Mouse (Mus musculus) heart, embryonic 10.5 days (tissue): ENCODE measurements around the gene Prkn. TPM values are rescaled to one million over a fixed set of nuclear protein-coding genes. Genes with fewer than 3 reads are reported as not detected.

ENCODE experiments used
- DNase-seq: peaks from one replicate; pipeline ENCODE4 v3.0.0-alpha.2; 2017; ENCODE audit warnings: low spot score
- H3K27ac ChIP-seq: fragments of 300-500 bp; sonication (generic); 2 replicates; pipeline ENCODE4 v1.5.1; 2016; ENCODE audit warnings: mild to moderate bottlenecking
- H3K27me3 ChIP-seq: fragments of 300-500 bp; sonication (generic); 2 replicates; pipeline ENCODE4 v1.6.1; 2016; ENCODE audit warnings: mild to moderate bottlenecking; ENCODE audit not compliant: poor library complexity, insufficient read depth, severe bottlenecking
- H3K36me3 ChIP-seq: fragments of 300-500 bp; sonication (generic); 2 replicates; pipeline ENCODE4 v1.6.1; 2016; ENCODE audit warnings: mild to moderate bottlenecking, moderate library complexity
- H3K4me1 ChIP-seq: fragments of 300-500 bp; sonication (generic); 2 replicates; pipeline ENCODE4 v1.6.1; 2016; ENCODE audit warnings: mild to moderate bottlenecking
- H3K4me3 ChIP-seq: fragments of 300-500 bp; sonication (generic); 2 replicates; pipeline ENCODE4 v1.5.1; 2016; ENCODE audit warnings: mild to moderate bottlenecking, moderate library complexity
- H3K9me3 ChIP-seq: fragments of 300-500 bp; sonication (generic); 2 replicates; pipeline ENCODE4 v1.6.1; 2016; ENCODE audit warnings: mild to moderate bottlenecking, moderate library complexity
- WGBS: fragments of 180-500 bp; shearing (Covaris S2); methylation state at CpG from one replicate; pipeline ENCODE4 v1.1.7; 2016; 5-methylcytosine and 5-hydroxymethylcytosine counted together
- polyA plus RNA-seq: library from polyadenylated mRNA; unstranded; fragments of >200 nt; fragmentation: Nextera tagmentation; extraction: Ambion mirVana; gene quantifications from 2 replicates; pipeline ENCODE4 v1.2.1, GENCODE M21; 2016

The Prkn gene
- polyA plus RNA-seq, 1 experiment from 2014 or later, result 1.0 TPM

DNA sequence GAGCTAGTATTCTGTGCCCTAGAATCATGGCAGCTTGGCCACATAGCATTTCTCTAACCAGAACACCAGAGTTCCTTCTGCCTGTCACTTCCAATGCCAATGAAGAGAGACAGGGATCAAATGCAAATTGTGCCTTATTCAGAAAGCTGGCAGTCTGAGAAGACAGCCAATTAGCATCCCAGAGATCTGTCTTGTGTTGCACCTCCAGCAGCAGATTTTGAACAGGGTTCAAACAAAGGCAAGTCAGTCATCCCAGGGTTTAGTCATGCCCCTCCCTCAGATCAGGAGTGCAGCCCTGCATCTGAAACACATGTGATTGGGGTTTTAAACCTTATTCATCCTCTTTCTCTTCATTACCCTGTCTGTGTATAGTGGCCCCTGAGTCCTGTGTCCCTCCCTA is 900.5 kb downstream of the Prkn start:
- H3K9me3 ChIP-seq, result no peaks in the 10 kb centered on the region
- DNase-seq, result no peak
- H3K27ac ChIP-seq, result no peak overlapping the region
- no peaks in the 10 kb centered on the region for H3K36me3 ChIP-seq
- H3K4me1 ChIP-seq, result peaks cover 4% of the 10 kb centered on the region; the same call in 1 of the 2 replicates
- H3K4me3 ChIP-seq, result no peak overlapping the region
- peaks cover 3% of the 10 kb centered on the region; the same call in 1 of the 2 replicates for H3K27me3 ChIP-seq

DNA sequence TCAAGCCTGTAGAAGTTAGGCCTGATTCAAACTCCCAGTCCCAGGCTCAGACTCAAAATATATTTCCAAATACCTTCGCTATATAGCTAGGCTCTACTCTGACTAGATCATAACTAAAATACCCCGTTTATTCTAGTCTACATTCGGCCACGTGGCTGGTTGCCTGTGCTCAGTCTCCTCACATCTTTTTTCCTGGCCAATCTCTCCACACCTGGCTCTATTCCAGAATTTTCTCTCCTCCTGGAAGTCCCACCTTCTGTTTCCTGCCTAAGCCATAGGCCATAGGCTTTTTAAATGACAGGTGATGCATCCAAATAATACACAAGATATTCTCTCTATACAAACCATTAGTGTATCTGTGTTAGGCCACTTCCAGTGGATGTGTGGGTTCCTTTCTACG is 901.0 kb downstream of the Prkn start:
- DNase-seq, result no peak
- Histone ChIP-seq H3K36me3 (no peaks in the 10 kb centered on the region), H3K9me3 (no peaks in the 10 kb centered on the region), H3K27ac (no peak overlapping the region), H3K4me1 (peaks cover 4% of the 10 kb centered on the region; the same call in 1 of the 2 replicates), H3K27me3 (peaks cover 4% of the 10 kb centered on the region; the same call in 1 of the 2 replicates), H3K4me3 (no peak overlapping the region)
- 81% methylated on average over 5 of the region's 5 CpGs for WGBS

GRCm38 (mm10) chr17:11751251-11751650 is 911.1 kb downstream of the Prkn start:
- no peaks in the 10 kb centered on the region for H3K4me1 ChIP-seq
- peaks cover 3% of the 10 kb centered on the region; the same call in 1 of the 2 replicates for H3K27me3 ChIP-seq
- H3K9me3 ChIP-seq, result no peaks in the 10 kb centered on the region
- H3K27ac ChIP-seq, result no peak overlapping the region
- 90% methylated on average over 2 of the region's 2 CpGs for WGBS
- H3K36me3 ChIP-seq, result no peaks in the 10 kb centered on the region
- H3K4me3 ChIP-seq, result no peak overlapping the region
- DNase-seq, result no peak

DNA sequence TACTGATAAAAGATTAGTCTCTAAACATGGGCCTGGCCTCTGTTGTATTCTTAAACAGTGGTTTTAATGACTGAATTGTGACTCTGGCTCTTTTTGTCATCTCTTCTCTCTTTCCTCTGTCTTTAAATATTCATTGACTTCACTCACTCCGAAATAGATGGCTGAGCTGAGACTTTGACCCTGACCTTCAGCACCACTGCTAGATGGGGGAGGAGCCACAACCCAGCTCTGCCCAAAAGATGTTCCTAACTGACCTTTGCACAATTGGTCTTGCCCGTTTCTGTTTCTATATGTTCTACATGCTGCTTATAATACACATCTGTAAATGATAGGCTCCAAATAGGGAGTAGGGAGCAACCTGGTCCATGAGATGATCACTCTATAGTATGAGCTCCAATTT is 912.5 kb downstream of the Prkn start:
- H3K27me3 ChIP-seq, result no peaks in the 10 kb centered on the region; the same call in 1 of the 2 replicates
- H3K9me3 ChIP-seq, result no peaks in the 10 kb centered on the region
- H3K4me1 ChIP-seq, result no peaks in the 10 kb centered on the region
- H3K27ac ChIP-seq, result no peak overlapping the region
- WGBS, result 57% methylated on average over 2 of the region's 2 CpGs
- no peaks in the 10 kb centered on the region for H3K36me3 ChIP-seq
- H3K4me3 ChIP-seq, result no peak overlapping the region
- no peak for DNase-seq

DNA sequence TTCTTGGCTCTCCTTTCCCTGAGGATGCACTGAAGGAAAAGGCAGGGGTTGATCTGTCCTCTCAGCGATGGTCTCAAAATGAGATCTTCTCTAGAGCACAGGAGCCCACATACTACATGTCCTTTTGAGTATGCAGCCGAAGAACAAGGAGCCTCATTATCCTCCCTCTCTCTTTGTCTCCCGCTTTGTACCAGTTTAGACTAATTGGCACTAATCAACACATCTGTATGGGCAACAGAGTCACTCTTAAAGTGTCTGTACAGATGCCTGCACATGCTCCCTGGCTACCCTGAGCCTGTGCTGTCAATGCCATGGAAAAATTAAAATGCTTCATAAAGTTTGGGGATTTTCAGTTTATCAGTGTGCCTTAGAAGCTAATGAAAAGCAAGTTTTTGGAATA is 924.9 kb downstream of the Prkn start:
- DNase-seq, result no peak
- Histone ChIP-seq H3K4me1 (no peaks in the 10 kb centered on the region), H3K27me3 (no peaks in the 10 kb centered on the region), H3K36me3 (no peaks in the 10 kb centered on the region), H3K4me3 (no peak overlapping the region), H3K9me3 (no peaks in the 10 kb centered on the region; the same call in 1 of the 2 replicates), H3K27ac (no peak overlapping the region)
- WGBS, result 75% methylated on average over 3 of the region's 3 CpGs

GRCm38 (mm10) chr17:11765581-11765980 is 925.4 kb downstream of the Prkn start:
- Histone ChIP-seq H3K36me3 (no peaks in the 10 kb centered on the region), H3K27me3 (no peaks in the 10 kb centered on the region), H3K27ac (no peak overlapping the region), H3K9me3 (no peaks in the 10 kb centered on the region; the same call in 1 of the 2 replicates), H3K4me1 (no peaks in the 10 kb centered on the region), H3K4me3 (no peak overlapping the region)
- 48% methylated on average over 2 of the region's 2 CpGs for WGBS
- DNase-seq, result no peak

DNA sequence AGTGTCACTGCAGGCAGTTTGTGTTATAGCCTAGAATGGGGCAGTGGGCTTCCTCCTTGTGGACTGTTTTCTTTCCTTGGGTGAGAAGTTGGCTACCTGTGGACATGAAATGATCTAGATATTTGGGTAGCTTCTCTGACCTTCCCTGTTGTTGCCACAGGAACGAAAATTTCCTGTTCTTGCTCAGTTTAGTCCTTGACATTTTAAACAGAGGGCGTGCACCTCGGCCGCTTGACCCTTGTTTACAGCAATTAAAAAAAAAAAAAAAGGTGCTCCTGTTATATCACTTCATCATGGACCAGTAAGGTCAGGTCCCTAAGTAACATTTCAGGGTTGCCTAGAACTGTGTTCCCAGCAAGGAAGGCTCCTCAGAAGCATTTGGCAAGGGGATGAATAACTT is 927.1 kb downstream of the Prkn start:
- WGBS, result 79% methylated on average over 4 of the region's 4 CpGs

DNA sequence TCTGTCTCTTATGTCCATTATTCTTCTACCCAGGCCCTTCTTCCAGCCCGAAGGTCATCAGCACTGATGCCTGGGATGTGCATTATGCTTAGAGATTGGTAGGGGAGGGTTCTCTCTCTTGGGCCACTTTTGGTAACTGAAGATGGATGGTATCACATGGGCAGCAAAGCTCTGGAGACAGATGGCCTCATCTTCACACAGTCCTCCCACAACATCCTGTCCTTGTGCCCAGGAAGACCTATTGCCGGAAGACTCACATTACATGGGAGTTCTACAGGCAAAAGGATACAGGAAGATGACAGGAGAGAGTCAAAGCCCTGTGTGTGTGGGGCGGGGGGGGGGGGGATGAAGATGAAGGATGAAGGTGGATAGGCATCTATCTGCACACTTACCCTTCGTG is 928.2 kb downstream of the Prkn start:
- no peaks in the 10 kb centered on the region for H3K4me1 ChIP-seq
- DNase-seq, result no peak
- no peaks in the 10 kb centered on the region for H3K9me3 ChIP-seq
- H3K27me3 ChIP-seq, result no peaks in the 10 kb centered on the region
- whole genome bisulfite sequencing, result 83% methylated on average over 4 of the region's 4 CpGs
- H3K27ac ChIP-seq, result no peak overlapping the region
- H3K4me3 ChIP-seq, result no peak overlapping the region
- H3K36me3 ChIP-seq, result no peaks in the 10 kb centered on the region

More for the DNA sequence above, 927.1 kb downstream of the Prkn start:
- Histone ChIP-seq H3K4me1 (no peaks in the 10 kb centered on the region), H3K27ac (no peak overlapping the region), H3K9me3 (no peaks in the 10 kb centered on the region), H3K27me3 (no peaks in the 10 kb centered on the region), H3K4me3 (no peak overlapping the region), H3K36me3 (no peaks in the 10 kb centered on the region)
- DNase-seq, result no peak

GRCm38 (mm10) chr17:11768971-11769370 is 928.8 kb downstream of the Prkn start:
- no peaks in the 10 kb centered on the region for H3K36me3 ChIP-seq
- 92% methylated on average over 1 of the region's 1 CpGs for WGBS
- no peaks in the 10 kb centered on the region for H3K9me3 ChIP-seq
- H3K4me3 ChIP-seq, result no peak overlapping the region
- DNase-seq, result no peak
- H3K27me3 ChIP-seq, result no peaks in the 10 kb centered on the region
- H3K4me1 ChIP-seq, result no peaks in the 10 kb centered on the region
- H3K27ac ChIP-seq, result no peak overlapping the region

DNA sequence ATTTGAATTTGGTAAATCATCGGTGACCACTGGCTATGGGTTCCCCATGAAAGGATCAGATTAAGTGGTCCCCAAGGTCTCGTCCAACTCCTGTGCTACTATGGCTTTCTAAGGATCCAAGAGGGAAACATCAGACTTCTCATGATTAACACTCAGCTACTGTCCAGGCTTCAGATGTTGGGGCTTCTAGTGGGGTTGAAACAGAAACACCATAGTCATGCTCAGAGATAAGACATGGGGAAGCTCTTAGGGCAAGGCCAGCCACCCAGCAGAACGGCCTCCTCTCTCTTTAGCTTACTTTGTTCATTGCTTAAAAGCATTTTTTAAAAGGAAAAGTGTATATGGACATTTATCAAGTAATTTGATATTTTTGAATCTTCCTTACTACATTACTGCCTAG is 929.3 kb downstream of the Prkn start:
- Histone ChIP-seq H3K4me3 (no peak overlapping the region), H3K36me3 (no peaks in the 10 kb centered on the region), H3K27ac (no peak overlapping the region), H3K9me3 (no peaks in the 10 kb centered on the region), H3K4me1 (no peaks in the 10 kb centered on the region), H3K27me3 (no peaks in the 10 kb centered on the region)
- WGBS, result 74% methylated on average over 3 of the region's 3 CpGs
- no peak for DNase-seq

GRCm38 (mm10) chr17:11779547-11779946 is 939.4 kb downstream of the Prkn start:
- Histone ChIP-seq H3K4me1 (no peaks in the 10 kb centered on the region), H3K27me3 (no peaks in the 10 kb centered on the region), H3K4me3 (no peak overlapping the region), H3K27ac (no peak overlapping the region), H3K9me3 (no peaks in the 10 kb centered on the region), H3K36me3 (no peaks in the 10 kb centered on the region)
- WGBS, result 75% methylated on average over 11 of the region's 12 CpGs
- DNase-seq, result no peak

DNA sequence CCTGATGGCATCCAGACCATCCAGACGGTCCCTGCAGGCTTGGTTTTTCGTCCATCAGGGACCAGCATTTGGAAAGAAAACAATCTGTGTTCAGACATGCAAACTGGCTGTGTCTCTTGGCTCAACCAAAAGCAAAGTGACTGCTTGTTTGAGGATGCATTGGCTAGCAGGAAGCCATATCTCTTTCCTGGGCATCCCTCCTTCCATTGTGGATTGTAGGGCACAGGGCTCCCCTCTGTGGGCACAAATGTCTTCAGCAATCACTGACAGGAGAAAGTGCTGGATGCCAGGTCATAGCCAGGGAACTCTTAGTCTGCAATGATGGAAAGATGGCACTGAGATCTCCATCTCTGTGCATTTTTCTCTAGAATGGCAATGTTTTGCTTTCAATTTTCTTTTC is 939.8 kb downstream of the Prkn start:
- no peaks in the 10 kb centered on the region for H3K4me1 ChIP-seq
- H3K27ac ChIP-seq, result no peak overlapping the region
- no peak for DNase-seq
- 49% methylated on average over 2 of the region's 2 CpGs for WGBS
- H3K36me3 ChIP-seq, result no peaks in the 10 kb centered on the region
- H3K9me3 ChIP-seq, result no peaks in the 10 kb centered on the region
- no peaks in the 10 kb centered on the region for H3K27me3 ChIP-seq
- H3K4me3 ChIP-seq, result no peak overlapping the region

DNA sequence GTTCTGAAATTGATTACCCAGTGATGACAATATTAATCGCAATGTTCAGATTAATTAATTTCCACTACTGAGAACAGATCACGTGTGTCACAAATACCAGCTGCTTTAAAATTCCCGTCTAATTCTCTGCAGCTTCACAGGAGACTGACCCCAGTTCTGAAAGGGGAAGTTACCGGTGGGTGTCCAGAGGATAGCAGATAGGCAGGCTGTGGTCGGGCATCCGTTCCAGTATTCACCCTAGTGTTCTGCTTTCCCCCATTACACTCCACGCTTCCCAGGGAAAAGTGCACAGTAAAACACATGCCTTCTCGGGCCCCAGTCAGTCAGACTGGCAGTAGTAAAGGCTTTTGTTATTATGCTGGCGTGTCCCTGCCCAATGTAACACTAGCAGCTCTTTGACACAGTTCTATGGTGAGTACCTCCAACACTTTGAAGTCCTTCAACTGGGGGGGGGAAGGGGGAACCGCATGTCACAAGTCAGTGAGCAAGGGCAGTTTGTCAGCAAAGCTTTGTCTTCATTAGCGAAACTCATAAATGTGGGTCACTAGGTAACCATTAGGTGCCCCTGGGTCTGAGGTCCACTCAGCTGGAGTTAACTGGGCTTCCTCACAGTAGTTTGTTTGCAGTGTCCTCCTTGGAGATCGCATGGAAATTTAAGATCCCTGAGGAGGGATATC is 940.8 kb downstream of the Prkn start:
- no peaks in the 10 kb centered on the region for H3K9me3 ChIP-seq
- 68% methylated on average over 12 of the region's 12 CpGs for WGBS
- no peak for DNase-seq

More for the DNA sequence above, 940.8 kb downstream of the Prkn start:
- no peaks in the 10 kb centered on the region for H3K36me3 ChIP-seq
- no peak overlapping the region for H3K27ac ChIP-seq
- H3K27me3 ChIP-seq, result no peaks in the 10 kb centered on the region
- no peaks in the 10 kb centered on the region for H3K4me1 ChIP-seq
- no peak overlapping the region for H3K4me3 ChIP-seq
